Mouse (Mus musculus): ENCODE measurements around the gene Gm21974.

- TF ChIP-seq CTCF (IDR thresholded peaks at IDR 0.05; ENCODE audit: extremely low read depth, insufficient read depth, insufficient read length, insufficient replicate concordance) (no peak), POLR2A (IDR thresholded peaks at IDR 0.05; ENCODE audit: low read depth, low read length) (no peak)
Observed at GRCm38 (mm10) chr7:127837473-127837872, 57.8 kb downstream of the Gm21974 start.
